Mouse (Mus musculus) spleen, embryonic (tissue): ENCODE results near the gene Fam69a.

Source experiments
- CTCF ChIA-PET: fragments of 350-600 bp; sonication (Branson Sonifier 250); formaldehyde crosslinking; loops from one replicate; lab custom pipeline; 2022; lab: Charles Lee

Gene Fam69a

DNA sequence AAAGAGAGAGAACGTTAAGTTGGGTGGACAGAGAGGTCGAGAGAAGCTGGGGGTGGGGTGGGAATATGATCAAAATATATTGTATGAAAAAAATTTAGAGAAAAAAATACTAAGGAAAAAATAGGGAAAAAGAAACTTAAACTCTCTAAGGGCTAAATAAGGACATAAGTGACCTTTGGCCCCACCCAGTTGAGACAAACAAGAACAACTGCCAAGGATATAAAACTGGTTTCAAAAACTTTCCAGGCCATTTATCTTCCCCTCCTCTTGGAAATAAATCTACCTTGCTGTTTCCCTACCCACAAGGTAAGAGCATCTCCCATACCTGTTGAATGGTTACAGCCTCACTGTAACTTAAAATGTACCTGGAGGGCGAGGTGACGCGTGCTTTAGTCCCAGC is 2.9 kb downstream of the Fam69a start:
- CTCF ChIA-PET: no interaction called here

DNA sequence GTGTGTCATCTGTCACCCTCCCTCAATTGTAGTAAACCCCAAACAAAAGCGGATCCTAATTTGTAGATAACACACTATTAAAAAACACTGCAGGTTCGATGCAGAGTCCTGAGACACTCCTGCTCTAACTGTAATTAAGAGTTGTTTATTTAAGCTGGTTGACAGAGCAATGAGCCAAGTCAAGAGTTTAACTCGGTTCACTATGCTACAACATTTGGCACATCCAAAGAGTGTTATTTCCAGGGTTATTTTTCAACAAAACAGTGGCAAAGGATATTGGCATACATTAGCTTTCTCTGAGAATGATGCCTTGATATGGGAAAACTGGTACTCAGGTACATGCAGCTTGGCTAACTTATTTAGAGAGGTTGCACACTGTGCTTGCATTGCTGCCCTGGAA is 4.9 kb downstream of the Fam69a start:
- CTCF ChIA-PET: interaction anchor here (0.6 to 1.0 kb wide), 4 partner anchors 9 to 41 kb away, joined by 3 to 4 read pairs (median 4); no protein-coding TSS in a partner anchor

DNA sequence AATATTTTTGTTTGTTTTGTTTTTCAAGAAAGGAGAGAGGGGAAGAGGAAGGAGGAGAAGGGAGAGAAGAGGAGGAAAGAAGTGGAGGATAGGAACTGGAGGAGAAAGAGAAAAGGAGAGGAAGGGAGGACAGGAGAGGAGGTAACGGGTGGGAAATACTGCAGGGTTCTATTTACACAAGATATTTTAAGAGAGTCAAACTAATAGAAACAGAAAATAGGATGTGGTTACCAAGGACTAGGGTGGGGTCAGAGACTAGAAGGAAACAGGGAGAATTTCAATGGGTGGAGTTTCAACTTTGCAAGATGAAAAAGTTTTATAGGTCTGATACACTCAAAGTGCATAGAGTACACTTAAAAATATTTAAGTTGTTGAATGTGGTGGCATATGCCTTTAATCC is 7.0 kb downstream of the Fam69a start:
- CTCF ChIA-PET: no interaction called here

DNA sequence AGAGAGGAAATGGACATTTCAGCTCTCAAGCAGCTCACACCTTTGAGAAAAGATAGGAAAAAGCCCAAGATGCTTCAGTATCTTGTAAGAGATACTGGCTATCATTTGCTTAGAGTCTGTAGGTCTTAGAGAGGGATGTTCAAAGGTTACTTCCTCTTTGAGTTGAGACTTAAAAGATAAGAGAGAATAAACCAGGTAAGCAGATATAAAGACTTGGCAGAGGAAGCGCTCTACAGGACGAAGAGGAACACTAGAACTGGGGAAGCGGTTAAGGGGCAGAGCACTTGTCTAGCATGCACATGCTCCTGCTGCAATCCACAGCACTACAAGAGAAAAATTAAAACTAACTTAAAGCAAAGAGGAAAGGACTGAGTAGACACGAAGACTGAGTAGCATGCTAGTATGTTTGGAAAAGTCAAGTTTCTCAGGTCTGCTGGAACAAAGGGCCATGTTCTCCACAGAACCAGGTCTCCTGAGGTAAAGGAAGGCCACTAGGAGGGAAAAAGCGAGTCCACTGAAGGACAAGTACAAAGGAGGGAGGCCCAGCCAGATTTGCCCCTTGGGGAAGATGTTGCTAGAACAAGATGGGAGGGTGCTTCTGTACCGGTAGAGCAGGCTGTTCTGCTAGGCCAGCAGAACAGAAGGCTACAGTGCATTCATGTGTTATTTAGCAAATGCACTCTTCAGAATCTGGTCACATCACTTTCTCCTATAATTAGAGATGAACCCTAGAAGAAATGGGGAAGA is 8.4 kb downstream of the Fam69a start:
- CTCF ChIA-PET: interaction anchor here (1.0 kb wide), 1 partner anchor 10 kb away, joined by 3 read pairs; no protein-coding TSS in a partner anchor

DNA sequence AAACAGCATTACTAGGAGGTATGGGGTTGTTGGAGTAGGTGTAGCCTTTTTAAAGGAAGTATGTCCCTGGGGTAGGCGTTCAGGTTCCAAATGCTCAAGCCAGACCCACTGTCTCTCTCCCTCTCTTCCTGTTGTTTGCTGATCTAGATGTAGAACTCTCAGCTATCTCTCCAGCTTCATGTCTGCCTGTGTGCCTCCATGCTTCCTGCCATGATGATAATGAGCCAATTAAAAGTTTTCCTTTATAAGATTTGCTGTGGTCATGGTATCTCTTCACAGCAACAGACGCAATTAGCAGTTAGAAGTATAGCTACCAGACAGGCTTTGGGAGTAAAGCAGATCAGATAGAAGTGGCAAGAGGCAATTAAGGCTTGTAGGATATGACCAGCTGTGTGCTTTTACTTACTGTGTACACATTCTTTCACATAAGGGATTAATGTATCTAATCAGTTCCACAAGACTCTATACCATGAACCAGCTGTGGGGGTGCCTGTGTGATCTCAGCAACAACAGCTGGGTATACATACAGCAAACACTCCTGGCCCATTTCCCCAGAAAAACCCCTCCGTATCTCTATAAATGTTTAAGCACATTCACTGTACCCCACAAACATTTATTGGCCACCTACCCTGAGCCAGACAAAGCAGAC is 9.1 kb downstream of the Fam69a start:
- CTCF ChIA-PET: interaction anchor here (1.0 kb wide), 1 partner anchor 9 kb away, joined by 3 read pairs; no protein-coding TSS in a partner anchor

DNA sequence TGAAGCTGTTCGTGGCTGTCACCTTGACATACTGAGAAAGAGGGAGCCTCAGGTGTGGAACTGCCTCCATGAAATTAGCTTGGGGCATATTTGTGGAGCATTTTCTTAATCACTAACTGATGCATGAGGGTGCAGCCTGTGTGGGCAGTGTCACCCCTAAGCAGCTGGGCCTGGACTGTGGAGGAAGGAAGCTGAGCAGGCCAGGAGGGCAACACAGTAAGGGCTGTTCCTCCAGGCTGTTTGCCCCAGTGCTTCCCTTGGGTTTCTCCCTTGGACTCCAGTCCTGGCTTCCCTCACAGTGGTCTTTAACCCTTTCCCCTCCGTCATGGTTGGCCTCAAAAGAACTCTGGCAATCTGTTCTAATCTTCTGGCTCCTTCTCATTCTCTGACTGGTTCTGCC is 13.6 kb downstream of the Fam69a start:
- CTCF ChIA-PET: interaction anchor here (0.9 to 2.3 kb wide), 2 partner anchors 9 to 52 kb away, joined by 3 to 6 read pairs; no protein-coding TSS in a partner anchor

DNA sequence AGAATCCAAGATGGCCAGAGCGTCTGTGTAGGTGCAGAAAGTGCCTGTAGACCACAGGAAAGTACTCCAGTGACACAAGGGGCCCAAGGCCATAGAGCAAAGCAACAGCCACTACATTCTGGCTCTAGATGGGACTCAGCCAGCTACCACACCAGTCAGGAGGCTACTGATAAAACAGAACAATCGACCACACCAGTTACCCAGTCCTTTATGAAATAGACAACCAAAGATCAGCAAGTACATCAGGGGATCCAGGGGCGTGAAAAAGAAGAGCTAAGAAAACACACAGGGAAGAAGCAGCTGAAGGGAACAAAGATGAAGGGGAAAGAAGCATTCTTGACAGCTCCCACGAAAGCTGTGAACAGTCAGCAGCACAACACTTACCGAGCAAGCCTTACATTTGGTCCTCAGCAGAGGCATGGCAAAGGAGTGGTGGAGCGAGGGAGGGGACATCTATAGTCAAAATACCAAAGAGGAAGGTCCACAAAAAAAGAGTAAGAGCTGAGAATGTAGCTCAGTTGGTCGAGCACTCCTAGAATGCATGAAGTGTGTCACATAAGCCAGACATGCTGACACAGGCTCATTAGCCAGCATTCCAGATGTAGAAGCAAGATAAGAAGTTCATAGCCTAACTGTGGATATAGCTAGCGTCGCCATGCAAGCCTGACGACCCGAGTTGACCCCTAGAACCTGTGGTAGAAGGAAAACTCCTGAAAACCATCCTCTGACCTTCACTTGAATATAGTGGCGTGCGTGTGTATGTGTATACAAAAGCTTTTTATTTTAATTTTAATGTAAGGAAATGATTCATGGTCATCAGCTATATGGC is 14.2 kb downstream of the Fam69a start:
- CTCF ChIA-PET: interaction anchor here (0.9 to 2.3 kb wide), 2 partner anchors 9 to 51 kb away, joined by 3 to 6 read pairs; no protein-coding TSS in a partner anchor

DNA sequence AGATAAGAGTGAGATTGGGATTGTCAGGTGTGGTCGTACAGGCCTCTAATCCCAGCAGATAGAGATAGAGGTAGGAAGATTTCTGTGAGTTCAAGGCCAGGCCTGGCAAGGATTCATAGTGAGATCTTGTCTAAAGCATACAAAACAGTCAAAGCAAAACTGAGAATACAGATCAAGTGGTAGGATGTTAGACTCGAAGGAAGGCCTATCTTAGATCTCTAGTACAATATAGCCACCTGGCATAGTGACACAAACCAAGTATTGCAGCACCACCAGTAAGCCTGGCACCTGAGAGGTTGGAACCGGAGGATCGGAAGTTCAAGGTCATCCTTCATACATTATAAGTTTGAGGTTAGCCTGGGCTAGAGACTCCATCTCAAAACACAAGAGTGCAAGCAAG is 15.8 kb downstream of the Fam69a start:
- CTCF ChIA-PET: interaction anchor here (0.9 kb wide), 1 partner anchor 52 kb away, joined by 4 read pairs; no protein-coding TSS in a partner anchor

DNA sequence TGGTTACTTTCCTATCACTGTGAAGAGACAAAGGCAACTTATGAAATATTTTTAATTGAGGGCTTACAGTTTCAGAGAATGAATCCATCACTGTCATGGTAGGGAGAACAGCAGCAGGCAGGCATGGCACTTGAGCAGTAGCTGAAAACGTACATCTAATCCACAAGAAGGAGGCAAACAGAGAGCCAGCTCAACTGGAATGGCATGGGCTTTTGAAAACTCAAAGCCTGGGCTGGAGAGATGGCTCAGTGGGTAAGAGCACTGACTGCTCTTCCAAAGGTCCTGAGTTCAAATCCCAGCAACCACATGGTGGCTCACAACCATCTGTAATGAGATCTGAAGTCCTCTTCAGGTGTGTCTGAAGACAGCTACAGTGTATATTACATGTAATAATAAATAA is 17.1 kb downstream of the Fam69a start:
- CTCF ChIA-PET: interaction anchor here (0.7 to 1.1 kb wide), 3 partner anchors 11 to 92 kb away, joined by 3 to 9 read pairs (median 4); no protein-coding TSS in a partner anchor

DNA sequence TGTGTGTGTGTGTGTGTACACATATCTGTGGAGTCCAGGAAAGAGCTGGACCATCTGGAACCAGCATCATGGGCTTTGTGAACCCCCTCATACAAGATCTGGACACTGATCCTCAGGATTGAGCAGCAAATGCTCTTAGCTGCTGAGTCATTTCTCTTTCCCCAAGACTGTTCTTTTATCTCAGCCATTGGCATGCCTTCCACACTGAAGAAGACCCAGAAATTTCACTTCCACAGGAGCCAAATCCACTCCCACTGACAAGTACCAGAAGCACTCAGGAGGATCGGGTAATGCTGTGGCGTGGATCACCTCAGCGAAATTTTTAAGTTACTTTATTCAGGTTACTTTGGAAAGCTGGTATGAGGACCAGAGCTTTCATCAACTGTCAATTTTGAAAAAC is 18.8 kb downstream of the Fam69a start:
- CTCF ChIA-PET: interaction anchor here (0.7 to 1.0 kb wide), 2 partner anchors 10 to 110 kb away, joined by 3 to 6 read pairs; no protein-coding TSS in a partner anchor

DNA sequence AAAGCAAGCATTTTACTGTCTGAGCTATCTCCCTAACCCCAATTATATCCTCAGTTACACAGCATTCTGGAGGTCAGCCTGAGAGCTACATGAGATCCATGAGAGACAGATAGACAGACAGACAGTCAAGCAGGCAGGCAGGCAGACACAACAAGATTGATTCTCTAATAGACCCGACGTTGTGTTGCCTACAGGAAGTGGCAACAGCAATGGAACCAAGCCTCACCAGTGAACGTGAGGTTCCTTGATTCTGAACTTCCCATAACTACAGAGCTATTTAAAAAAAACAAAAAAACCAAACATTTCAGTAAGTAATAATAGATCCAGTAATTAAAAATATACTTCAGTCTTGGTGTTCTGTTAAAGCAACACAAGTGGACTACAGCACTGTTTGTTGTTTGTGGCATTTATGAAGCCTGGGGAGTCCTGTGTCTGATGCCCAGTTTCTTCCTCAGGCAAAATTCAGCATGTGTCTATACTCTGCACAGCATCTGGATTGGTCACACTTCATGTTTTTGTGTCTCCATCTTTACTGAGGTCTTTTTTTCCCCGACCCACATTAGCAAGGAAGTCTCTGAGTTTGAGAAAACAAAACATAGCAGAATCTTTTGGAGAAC is 19.9 kb downstream of the Fam69a start:
- CTCF ChIA-PET: interaction anchor here (0.6 kb wide), 1 partner anchor 59 kb away, joined by 3 read pairs; no protein-coding TSS in a partner anchor

DNA sequence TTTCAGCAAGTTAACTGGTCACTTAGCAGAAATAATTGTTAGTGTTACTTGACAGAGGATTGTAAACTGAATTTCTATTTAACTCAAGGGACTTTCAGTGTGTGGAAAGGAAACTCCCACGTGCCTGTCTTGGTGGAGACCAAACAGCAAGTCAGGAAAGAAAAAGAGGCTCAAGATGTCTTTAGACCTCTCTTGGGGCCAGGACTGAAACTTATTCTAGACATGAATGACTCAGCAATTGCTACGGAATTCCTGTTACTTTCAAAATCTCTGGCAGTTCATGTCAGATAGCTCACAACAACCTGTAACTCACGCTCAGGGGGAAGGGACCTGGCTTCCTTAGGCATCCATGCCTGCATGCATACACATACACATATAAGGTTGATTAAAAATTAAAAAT is 20.7 kb downstream of the Fam69a start:
- CTCF ChIA-PET: no interaction called here

DNA sequence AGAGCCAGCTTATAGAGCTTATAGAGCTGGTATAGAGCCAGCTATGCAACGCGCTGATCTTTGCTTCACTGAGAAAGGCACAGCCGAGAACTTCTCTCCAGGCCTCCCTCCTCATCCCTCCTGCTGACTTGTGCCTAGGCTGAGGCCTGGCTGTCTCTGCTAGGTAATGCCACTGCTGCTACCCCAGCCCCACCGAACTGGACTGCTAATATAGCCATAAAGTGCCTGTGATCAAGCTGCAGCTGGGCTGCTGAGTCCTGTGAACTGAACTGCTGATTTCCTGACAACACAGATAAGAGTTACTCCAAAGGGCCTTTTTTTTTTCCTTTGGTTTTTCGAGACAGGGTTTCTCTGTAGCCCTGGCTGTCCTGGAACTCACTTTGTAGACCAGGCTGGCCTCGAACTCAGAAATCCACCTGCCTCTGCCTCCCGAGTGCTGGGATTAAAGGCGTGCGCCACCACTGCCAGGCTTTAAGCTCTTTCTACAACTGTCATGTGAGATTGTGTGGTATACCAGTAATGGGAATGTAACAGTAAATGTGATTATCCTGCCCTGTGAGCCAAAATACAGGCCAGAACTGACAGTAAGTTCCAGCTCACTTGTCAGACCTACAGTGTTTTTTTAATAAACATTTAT is 21.4 kb downstream of the Fam69a start:
- CTCF ChIA-PET: no interaction called here

DNA sequence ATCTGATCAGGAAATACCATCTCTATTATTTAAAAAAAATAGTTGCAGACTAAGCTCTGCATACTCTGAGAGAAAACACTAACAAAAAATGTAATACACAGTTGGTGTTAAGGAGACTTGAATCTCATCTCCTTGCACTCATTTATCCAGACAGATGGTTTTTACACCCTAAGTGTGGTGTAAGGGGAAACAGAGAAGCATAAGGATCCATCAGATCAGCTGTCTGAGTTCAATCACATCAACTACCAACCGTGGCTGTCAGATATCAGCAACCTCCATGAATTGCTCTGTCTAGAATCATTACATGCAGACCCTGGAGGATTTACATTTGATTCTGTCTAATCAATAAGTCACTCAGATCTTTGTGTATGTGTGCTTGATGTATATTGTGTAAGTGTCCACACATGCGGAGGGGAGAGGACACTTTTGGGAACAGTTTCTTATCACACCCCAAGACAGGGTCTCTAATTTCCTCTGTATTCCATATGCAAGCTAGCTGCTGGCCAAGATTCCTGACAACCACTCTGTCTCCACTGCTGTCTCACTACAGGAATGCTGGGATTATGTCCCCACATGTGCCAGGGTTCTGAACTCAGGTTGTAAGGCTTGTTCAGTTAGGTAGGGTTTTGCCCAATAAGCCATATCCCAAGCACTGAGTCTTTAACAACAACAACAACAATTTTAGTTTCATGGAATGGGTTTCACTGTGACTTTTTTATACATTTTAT is 22.7 kb downstream of the Fam69a start:
- CTCF ChIA-PET: interaction anchor here (0.6 to 1.2 kb wide), 2 partner anchors 15 to 125 kb away, joined by 3 read pairs; no protein-coding TSS in a partner anchor

DNA sequence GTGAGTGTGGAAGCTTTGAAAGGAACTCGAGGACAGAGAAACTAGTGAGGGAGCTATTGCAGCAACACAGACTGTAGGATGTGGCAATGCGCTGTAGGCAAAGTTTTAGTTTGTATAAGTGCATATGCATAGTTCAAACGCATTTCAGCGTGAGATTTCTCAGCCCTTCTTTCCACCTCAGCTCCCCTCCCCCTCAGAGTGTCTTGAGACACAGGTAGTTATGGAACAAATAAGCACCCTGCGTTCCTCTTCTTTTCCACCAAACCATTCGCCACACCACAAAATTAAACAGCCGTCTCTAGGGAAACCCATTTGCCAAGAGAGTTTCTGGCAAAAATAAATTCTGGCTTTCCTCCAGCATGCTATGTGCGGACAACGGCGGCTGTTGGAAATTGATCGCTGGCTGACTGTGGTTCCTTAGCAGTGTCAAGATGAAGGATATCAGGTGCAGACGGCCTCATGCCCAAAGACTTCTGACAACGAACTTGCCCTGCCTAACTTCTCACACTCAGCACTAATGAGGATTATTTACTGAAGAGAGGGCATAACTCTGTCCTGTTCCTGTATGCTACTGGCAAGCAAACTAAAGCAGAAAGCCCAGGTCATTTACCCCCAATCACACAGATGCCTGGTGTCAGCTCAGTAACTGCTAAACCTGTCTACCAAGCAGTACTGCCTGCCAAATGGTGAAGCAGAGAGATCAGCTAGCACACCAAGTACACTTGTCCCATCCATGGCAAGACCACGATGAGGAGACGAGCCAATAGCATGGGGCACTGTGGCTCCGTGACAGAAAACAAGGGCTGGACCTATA is 25.2 kb downstream of the Fam69a start:
- CTCF ChIA-PET: no interaction called here

DNA sequence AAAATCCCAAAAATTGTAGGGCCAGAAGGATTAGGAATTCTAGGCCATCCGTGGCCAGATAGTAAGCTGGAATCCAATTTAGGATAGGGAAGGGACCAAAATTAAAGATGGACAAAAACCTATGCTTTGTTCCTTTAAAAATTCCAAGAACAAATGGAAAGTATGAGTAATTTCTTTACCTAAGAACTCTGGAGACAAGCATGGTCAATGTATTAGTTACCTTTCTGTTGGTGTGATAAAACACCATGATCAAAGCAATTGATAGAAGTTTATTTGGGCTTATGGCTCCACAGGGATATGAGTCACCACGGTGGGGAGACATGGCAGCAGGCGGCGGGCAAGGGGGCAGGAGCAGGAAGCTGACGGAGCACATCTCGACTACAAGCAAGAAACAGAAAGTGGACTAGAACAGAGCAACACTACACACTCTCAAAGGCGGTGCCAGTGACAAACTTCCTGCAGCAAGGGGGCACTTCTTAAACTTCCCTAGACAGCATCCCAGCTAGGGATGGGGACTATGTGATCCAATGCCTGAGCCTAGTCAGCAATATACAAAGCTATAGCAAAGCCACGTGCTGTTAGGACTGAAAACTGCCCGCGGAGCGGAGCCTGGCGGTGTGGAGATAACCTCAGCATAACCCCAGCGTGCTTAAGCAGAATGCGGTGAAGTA is 26.2 kb downstream of the Fam69a start:
- CTCF ChIA-PET: no interaction called here

DNA sequence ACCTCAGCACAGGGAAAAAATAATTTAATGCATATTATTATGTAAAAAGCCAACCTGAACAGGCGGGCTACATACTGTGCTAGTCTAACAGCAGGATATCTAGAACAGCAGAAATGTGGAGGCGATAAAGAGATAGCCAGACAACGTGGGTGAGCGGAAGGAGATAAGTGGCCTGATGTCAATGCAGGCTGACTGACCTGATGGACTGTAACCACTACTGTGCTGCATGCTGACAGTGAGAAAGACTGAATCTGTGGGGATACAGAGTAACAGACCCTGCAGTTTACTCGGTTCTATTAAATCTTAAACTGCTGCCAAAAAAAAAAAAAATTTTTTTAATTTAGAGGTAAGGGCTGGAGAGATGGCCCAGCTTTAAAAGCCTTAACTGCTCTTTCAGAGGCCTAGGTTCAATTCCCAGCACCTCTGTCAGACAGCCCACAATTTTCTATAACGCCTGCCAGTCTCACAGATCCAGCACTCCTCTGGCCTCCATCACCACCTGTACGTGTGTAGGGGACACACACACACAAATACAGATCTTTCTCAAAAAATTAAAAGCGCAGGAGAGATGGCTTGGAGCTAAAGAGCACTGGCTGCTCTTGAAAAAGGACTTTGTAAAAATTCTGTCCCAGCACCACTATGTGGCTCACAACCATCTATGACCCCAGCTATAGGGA is 27.1 kb downstream of the Fam69a start:
- CTCF ChIA-PET: interaction anchor here (1.0 to 1.5 kb wide), 2 partner anchors 11 to 23 kb away, joined by 4 read pairs; no protein-coding TSS in a partner anchor

DNA sequence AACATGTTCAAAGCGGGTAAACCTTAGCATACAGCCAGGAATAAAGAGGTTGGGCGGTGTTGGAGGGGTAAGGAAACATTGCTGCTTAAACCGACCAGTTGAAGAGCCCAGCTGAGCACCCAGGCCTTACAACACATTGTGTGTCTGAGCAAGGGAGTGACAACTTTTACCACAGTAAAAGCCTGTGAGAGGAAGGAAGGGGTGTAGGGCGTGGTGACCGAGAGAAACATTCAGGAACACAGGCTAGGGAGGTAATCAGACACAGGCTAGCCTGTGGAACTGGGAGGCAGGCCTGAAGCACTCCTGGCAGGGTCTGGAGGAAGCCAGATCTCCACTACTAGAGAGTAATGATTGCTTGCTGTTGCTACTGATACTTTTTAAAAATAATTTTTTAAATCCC is 36.2 kb downstream of the Fam69a start:
- CTCF ChIA-PET: no interaction called here
